Mouse (Mus musculus): ENCODE measurements around the gene Fbxo44.

Fbxo44 gene

GRCm38 (mm10) chr4:148164461-148164860, 4.2 kb upstream of the Fbxo44 start:
- DNase-seq = no peak

GRCm38 (mm10) chr4:148164002-148164439, 3.7 kb upstream of the Fbxo44 start:
- peak; percentile 76 for DNase-seq

GRCm38 (mm10) chr4:148159544-148160435, 492 bp downstream of the Fbxo44 start:
- DNase-seq = peak; percentile 91

GRCm38 (mm10) chr4:148158436-148159348, 1.6 kb downstream of the Fbxo44 start:
- DNase-seq = no peak

GRCm38 (mm10) chr4:148154982-148155381, 5.3 kb downstream of the Fbxo44 start:
- peak; percentile 57 for DNase-seq

- no peak for DNase-seq
These were observed 6.3 kb downstream of the Fbxo44 start for GRCm38 (mm10) chr4:148154006-148154405.

- DNase-seq = no peak
These were observed 7.7 kb downstream of the Fbxo44 start for GRCm38 (mm10) chr4:148152547-148152946.

- peak; percentile 87 for DNase-seq
These were observed 8.8 kb downstream of the Fbxo44 start, which contains the start of gene Fbxo6 for GRCm38 (mm10) chr4:148151267-148152168. Gene Fbxo6, minus strand, starts transcription at chr4:148152140.

- no peak for DNase-seq
These were observed 9.4 kb downstream of the Fbxo44 start for GRCm38 (mm10) chr4:148150953-148151266.

GRCm38 (mm10) chr4:148150242-148150641, 10.0 kb downstream of the Fbxo44 start:
- DNase-seq = no peak

GRCm38 (mm10) chr4:148149540-148149939, 10.7 kb downstream of the Fbxo44 start:
- peak; percentile 30 for DNase-seq

- DNase-seq = no peak
These were observed 12.6 kb downstream of the Fbxo44 start for GRCm38 (mm10) chr4:148147714-148148113.

GRCm38 (mm10) chr4:148143721-148144120, 16.6 kb downstream of the Fbxo44 start:
- no peak for DNase-seq

GRCm38 (mm10) chr4:148140098-148141011, 19.9 kb downstream of the Fbxo44 start:
- peak; percentile 93 for DNase-seq

- DNase-seq = no peak
These were observed 20.6 kb downstream of the Fbxo44 start for GRCm38 (mm10) chr4:148139767-148140097.

- DNase-seq = no peak
These were observed 22.8 kb downstream of the Fbxo44 start for GRCm38 (mm10) chr4:148137503-148137902.

GRCm38 (mm10) chr4:148134988-148135387, 25.3 kb downstream of the Fbxo44 start:
- DNase-seq = no peak

- DNase-seq = no peak
These were observed 28.7 kb downstream of the Fbxo44 start for GRCm38 (mm10) chr4:148131497-148132081.

GRCm38 (mm10) chr4:148130561-148131413, 29.5 kb downstream of the Fbxo44 start, which contains the start of gene Draxin:
Gene Draxin, minus strand, starts transcription at chr4:148130698.
- peak; percentile 52 for DNase-seq

GRCm38 (mm10) chr4:148130133-148130532, 30.1 kb downstream of the Fbxo44 start, which contains the start of gene Mad2l2:
Gene Mad2l2, plus strand, starts transcription at chr4:148130384.
- DNase-seq = no peak

All from lung, postnatal 14 days (tissue).